Mouse (Mus musculus) kidney, adult 2 months (tissue): ENCODE results near the gene Pcolce.

Experiments used
- CTCF ChIP-seq: fragments of 200-500 bp; conservative IDR thresholded peaks from 2 replicates; pipeline ENCODE4 v1.5.1; 2011; ENCODE audit warnings: low read depth, mild to moderate bottlenecking, control low read depth, low read length, moderate library complexity, mixed read lengths; ENCODE audit not compliant: insufficient read depth, insufficient read length
- POLR2A ChIP-seq: fragments of 200-500 bp; IDR thresholded peaks from one replicate; pipeline ENCODE4 v1.6.1; 2011; ENCODE audit warnings: low read depth, low read length, control low read depth

GRCm38 (mm10) chr5:137639472-137639871, 25.9 kb upstream of the Pcolce start:
- no peak for TF ChIP-seq CTCF
- TF ChIP-seq POLR2A: no peak
